Mouse (Mus musculus) stomach, postnatal 0 days (tissue): ENCODE measurements at regions not wholly inside any gene's neighbourhood (a gene's known extent, or its start where the extent isn't known, plus 50 kb on each side); places are given as distances from the start of the nearest gene placed in this dataset.

Source experiments
- ATAC-seq: fragments of 200-750 bp; cut with Nextera tagmentation; 2 replicates; pipeline ENCODE4 v1.8.0; 2017; ENCODE audit not compliant: low FRiP score, low TSS enrichment
- DNase-seq: peaks from one replicate; pipeline ENCODE4 v3.0.0-alpha.2; 2016; ENCODE audit warnings: low spot score
- H3K27ac ChIP-seq: fragments of 300-500 bp; sonication (generic); replicated peaks from 2 replicates; pipeline ENCODE4 v1.5.1; 2014; ENCODE audit warnings: mild to moderate bottlenecking, control low read depth
- H3K27me3 ChIP-seq: fragments of 300-500 bp; sonication (generic); 2 replicates; pipeline ENCODE4 v1.6.1; 2014; ENCODE audit warnings: low read length; ENCODE audit not compliant: control insufficient read depth, insufficient read depth
- H3K36me3 ChIP-seq: fragments of 300-500 bp; sonication (generic); 2 replicates; pipeline ENCODE4 v1.6.1; 2014; ENCODE audit warnings: low read length, mixed read lengths; ENCODE audit not compliant: control insufficient read depth, insufficient read depth
- H3K4me1 ChIP-seq: fragments of 300-500 bp; sonication (generic); replicated peaks from 2 replicates; pipeline ENCODE4 v1.6.1; 2014; ENCODE audit warnings: antibody characterized with exemption; ENCODE audit not compliant: control insufficient read depth, insufficient read depth
- H3K4me2 ChIP-seq: fragments of 300-500 bp; sonication (generic); replicated peaks from 2 replicates; pipeline ENCODE4 v1.6.1; 2014; ENCODE audit warnings: low read depth, mild to moderate bottlenecking, control low read depth, moderate library complexity
- H3K4me3 ChIP-seq: fragments of 300-500 bp; sonication (generic); 2 replicates; pipeline ENCODE4 v1.5.1; 2014; ENCODE audit warnings: low read depth, low read length, control low read depth
- H3K9ac ChIP-seq: fragments of 300-500 bp; sonication (generic); 2 replicates; pipeline ENCODE4 v1.6.1; 2014; ENCODE audit warnings: mild to moderate bottlenecking, low read length, control low read depth, mixed read lengths
- H3K9me3 ChIP-seq: fragments of 300-500 bp; sonication (generic); 2 replicates; pipeline ENCODE4 v1.6.1; 2016; ENCODE audit warnings: low read length; ENCODE audit not compliant: control insufficient read depth
- CTCF ChIP-seq: IDR thresholded peaks from 2 replicates; pipeline ENCODE4 v1.5.1; 2016; ENCODE audit warnings: antibody characterized with exemption, low read depth, mild to moderate bottlenecking, moderate library complexity
- EP300 ChIP-seq: optimal IDR thresholded peaks from 2 replicates; pipeline ENCODE3; 2016; ENCODE audit warnings: antibody characterized with exemption
- WGBS: fragments of 180-500 bp; shearing (Covaris S2); extraction: QIAGEN DNeasy Blood & Tissue Kit; methylation state at CpG from one replicate; pipeline ENCODE4 v1.1.7; 2014; 5-methylcytosine and 5-hydroxymethylcytosine counted together

DNA sequence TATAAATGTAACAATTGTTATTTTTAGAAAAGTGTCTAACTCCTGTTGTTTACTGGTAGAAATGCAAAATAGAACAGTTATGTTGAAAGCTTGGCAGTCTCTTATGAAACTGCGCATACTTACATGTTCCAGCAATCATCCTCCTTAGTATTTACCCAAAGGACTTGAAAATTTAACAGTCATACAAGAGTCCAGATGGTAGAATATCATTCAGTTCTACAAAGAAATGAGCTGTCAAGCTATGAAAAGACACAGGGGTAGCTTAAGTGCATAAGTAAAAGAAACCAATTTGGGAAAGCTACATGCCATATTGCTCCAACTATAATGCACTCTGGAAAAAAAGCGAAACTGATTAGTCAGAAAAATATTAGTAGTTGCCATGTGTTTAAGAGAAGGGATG lies 196.7 kb downstream of the Ndufa4 start:
- Histone ChIP-seq H3K9ac (no peak overlapping the region), H3K36me3 (no peaks in the 10 kb centered on the region), H3K4me3 (no peak overlapping the region), H3K27me3 (no peaks in the 10 kb centered on the region), H3K4me1 (no peaks in the 10 kb centered on the region), H3K9me3 (no peaks in the 10 kb centered on the region), H3K27ac (no peak overlapping the region), H3K4me2 (no peak overlapping the region)
- WGBS, result 76% methylated on average over 2 of the region's 2 CpGs
- DNase-seq, result no peak
- no peak for ATAC-seq
- TF ChIP-seq CTCF (no peak), EP300 (no peak)

DNA sequence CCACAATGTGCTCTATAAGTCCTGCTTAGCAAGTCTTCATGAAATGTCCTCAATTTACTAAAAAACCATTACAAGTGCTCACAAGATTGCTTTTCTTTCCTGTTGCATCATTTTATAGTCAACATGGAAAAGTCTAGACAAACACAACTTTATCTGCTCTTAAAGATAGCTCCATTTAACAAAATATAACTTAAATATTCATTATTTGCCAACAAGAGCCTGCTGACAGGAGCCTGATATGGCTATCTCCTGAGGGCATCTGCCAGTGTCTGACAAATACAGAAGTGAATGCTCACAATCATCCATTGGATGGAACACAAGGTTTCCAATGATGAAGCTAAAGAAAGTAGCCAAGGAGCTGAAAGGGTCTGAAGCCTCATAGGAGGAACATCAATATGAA lies 197.8 kb downstream of the Ndufa4 start:
- TF ChIP-seq EP300, result no peak
- no peak for TF ChIP-seq CTCF
- ATAC-seq (no peak), DNase-seq (no peak)
- Histone ChIP-seq H3K27ac (no peak overlapping the region), H3K4me3 (no peak overlapping the region), H3K36me3 (no peaks in the 10 kb centered on the region), H3K9ac (no peak overlapping the region), H3K27me3 (no peaks in the 10 kb centered on the region), H3K4me2 (no peak overlapping the region), H3K4me1 (no peaks in the 10 kb centered on the region), H3K9me3 (no peaks in the 10 kb centered on the region)
